Mouse (Mus musculus): ENCODE measurements around the gene Gm20388. TPM values are rescaled to one million over a fixed set of nuclear protein-coding genes. Genes with fewer than 3 reads are reported as not detected.

Gene Gm20388
- polyA plus RNA-seq, 1 experiment = 23.9 TPM

GRCm38 (mm10) chr8:120686576-120686975 is 775.9 kb downstream of the Gm20388 start:
- TF ChIP-seq POLR2A (IDR thresholded peaks at IDR 0.05; ENCODE audit: extremely low read depth, insufficient read depth, low read length) (no peak), CTCF (IDR thresholded peaks at IDR 0.05; ENCODE audit: extremely low read depth, insufficient read depth, low read length) (no peak)
- Histone ChIP-seq H3K4me3 (ENCODE audit: insufficient read depth, low read length) (no peak overlapping the region), H3K27ac (ENCODE audit: insufficient read depth, low read length) (no peak overlapping the region; the same call in 1 of the 2 replicates), H3K4me1 (ENCODE audit: control insufficient read depth, insufficient read depth, low read length) (no peaks in the 10 kb centered on the region)

DNA sequence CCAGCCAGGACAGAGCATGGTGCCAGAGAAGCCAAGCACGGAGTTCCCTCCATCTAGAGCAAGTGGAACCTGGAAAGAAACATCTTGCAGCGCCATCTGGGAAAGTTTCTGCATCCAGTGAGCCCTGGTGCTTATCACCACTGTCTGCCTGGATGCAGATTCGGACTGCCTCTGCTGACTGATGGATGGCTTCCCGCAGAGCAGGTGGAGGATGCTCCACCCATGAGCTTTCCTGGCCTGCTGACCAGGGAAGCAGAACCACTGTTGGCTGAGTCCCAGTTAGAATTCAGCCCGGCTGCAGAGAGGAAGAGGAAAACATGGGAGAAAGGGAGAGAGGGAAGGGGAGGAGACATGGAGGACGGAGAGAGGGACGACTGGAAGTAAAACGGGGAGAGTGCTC is 777.1 kb downstream of the Gm20388 start:
- H3K4me3 ChIP-seq (ENCODE audit: insufficient read depth, low read length) = no peak overlapping the region
- H3K27ac ChIP-seq (ENCODE audit: insufficient read depth, low read length) = no peak overlapping the region
- H3K4me1 ChIP-seq (ENCODE audit: control insufficient read depth, insufficient read depth, low read length) = no peaks in the 10 kb centered on the region
- TF ChIP-seq CTCF (IDR thresholded peaks at IDR 0.05; ENCODE audit: extremely low read depth, insufficient read depth, low read length) (no peak), POLR2A (IDR thresholded peaks at IDR 0.05; ENCODE audit: extremely low read depth, insufficient read depth, low read length) (no peak)

DNA sequence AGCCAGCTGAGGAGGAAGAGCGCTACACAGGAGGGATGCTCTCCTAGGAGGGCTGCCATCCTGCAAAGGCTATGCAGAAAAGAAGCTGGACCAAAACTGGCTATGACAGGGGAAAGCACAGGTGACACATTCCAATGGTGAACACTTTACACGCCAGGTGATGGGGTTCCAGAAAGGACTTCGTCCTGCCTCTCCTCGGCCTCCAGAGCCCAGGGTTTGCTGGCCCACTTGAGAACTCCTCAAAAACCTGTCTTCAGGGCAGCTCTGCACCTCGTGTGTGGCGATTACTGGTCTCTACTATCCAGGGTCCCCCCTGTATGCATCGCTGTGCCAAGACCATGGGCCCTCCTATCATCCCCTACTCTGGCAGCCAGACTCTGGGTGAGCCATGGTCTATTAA is 777.9 kb downstream of the Gm20388 start:
- no peak for TF ChIP-seq CTCF (IDR thresholded peaks at IDR 0.05; ENCODE audit: extremely low read depth, insufficient read depth, low read length)
- no peak for TF ChIP-seq POLR2A (IDR thresholded peaks at IDR 0.05; ENCODE audit: extremely low read depth, insufficient read depth, low read length)
- H3K4me3 ChIP-seq (ENCODE audit: insufficient read depth, low read length) = no peak overlapping the region
- H3K4me1 ChIP-seq (ENCODE audit: control insufficient read depth, insufficient read depth, low read length) = no peaks in the 10 kb centered on the region
- no peak overlapping the region for H3K27ac ChIP-seq (ENCODE audit: insufficient read depth, low read length)

DNA sequence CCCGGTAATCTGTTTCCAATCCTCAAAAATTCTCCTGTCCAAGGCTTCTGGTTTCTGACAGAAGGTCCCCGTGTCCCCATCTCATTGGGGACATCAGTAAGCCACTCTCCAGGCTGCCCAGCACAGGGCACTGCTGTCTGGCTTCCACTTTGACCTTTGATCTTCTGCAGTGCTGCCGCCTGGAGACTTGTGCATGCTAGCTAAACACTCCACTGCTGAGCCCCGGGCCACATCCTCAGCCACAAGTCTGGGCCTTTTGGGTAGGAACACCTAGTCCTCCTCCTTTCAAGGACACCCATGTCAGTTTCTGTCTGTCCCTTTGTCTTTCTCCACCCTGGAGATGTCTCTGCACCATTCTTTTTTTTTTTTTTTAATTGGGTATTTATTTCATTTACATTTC is 782.3 kb downstream of the Gm20388 start:
- Histone ChIP-seq H3K4me1 (ENCODE audit: control insufficient read depth, insufficient read depth, low read length) (no peaks in the 10 kb centered on the region), H3K27ac (ENCODE audit: insufficient read depth, low read length) (no peak overlapping the region), H3K4me3 (ENCODE audit: insufficient read depth, low read length) (no peak overlapping the region)
- TF ChIP-seq POLR2A (IDR thresholded peaks at IDR 0.05; ENCODE audit: extremely low read depth, insufficient read depth, low read length) (no peak), CTCF (IDR thresholded peaks at IDR 0.05; ENCODE audit: extremely low read depth, insufficient read depth, low read length) (no peak)

GRCm38 (mm10) chr8:120693861-120694493 is 783.3 kb downstream of the Gm20388 start:
- no peak overlapping the region for H3K27ac ChIP-seq (ENCODE audit: insufficient read depth, low read length)
- H3K4me1 ChIP-seq (ENCODE audit: control insufficient read depth, insufficient read depth, low read length) = no peaks in the 10 kb centered on the region
- no peak overlapping the region for H3K4me3 ChIP-seq (ENCODE audit: insufficient read depth, low read length)
- TF ChIP-seq POLR2A (IDR thresholded peaks at IDR 0.05; ENCODE audit: extremely low read depth, insufficient read depth, low read length) (no peak), CTCF (IDR thresholded peaks at IDR 0.05; ENCODE audit: extremely low read depth, insufficient read depth, low read length) (no peak)

- no peak overlapping the region for H3K4me3 ChIP-seq (ENCODE audit: insufficient read depth, low read length)
- no peaks in the 10 kb centered on the region for H3K4me1 ChIP-seq (ENCODE audit: control insufficient read depth, insufficient read depth, low read length)
- no peak for TF ChIP-seq CTCF (IDR thresholded peaks at IDR 0.05; ENCODE audit: extremely low read depth, insufficient read depth, low read length)
- TF ChIP-seq POLR2A (IDR thresholded peaks at IDR 0.05; ENCODE audit: extremely low read depth, insufficient read depth, low read length) = no peak
- H3K27ac ChIP-seq (ENCODE audit: insufficient read depth, low read length) = no peak overlapping the region
These were observed 785.9 kb downstream of the Gm20388 start for GRCm38 (mm10) chr8:120696401-120697153.

- Histone ChIP-seq H3K27ac (ENCODE audit: insufficient read depth, low read length) (no peak overlapping the region), H3K4me1 (ENCODE audit: control insufficient read depth, insufficient read depth, low read length) (no peaks in the 10 kb centered on the region), H3K4me3 (ENCODE audit: insufficient read depth, low read length) (no peak overlapping the region)
- TF ChIP-seq POLR2A (IDR thresholded peaks at IDR 0.05; ENCODE audit: extremely low read depth, insufficient read depth, low read length) = no peak
- TF ChIP-seq CTCF (IDR thresholded peaks at IDR 0.05; ENCODE audit: extremely low read depth, insufficient read depth, low read length) = no peak
These were observed 786.7 kb downstream of the Gm20388 start for GRCm38 (mm10) chr8:120697154-120697978.

DNA sequence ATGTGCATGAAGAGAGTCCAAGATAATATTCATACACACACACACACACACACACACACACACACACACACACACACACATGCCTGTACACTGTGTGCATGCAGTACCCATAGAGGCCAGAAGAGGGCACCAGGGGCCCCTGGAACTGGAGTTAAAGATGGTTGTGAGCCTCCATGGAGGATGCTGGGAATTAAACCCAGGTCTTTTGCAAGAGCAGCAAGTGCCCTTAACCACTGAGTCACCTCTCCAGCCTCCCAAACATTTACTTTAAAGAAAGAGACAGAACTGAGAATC is 787.3 kb downstream of the Gm20388 start:
- Histone ChIP-seq H3K4me1 (ENCODE audit: control insufficient read depth, insufficient read depth, low read length) (no peaks in the 10 kb centered on the region), H3K27ac (ENCODE audit: insufficient read depth, low read length) (no peak overlapping the region), H3K4me3 (ENCODE audit: insufficient read depth, low read length) (no peak overlapping the region)
- TF ChIP-seq POLR2A (IDR thresholded peaks at IDR 0.05; ENCODE audit: extremely low read depth, insufficient read depth, low read length) (no peak), CTCF (IDR thresholded peaks at IDR 0.05; ENCODE audit: extremely low read depth, insufficient read depth, low read length) (0 out of 2 replicates have a peak, but pooled peaks have one; percentile 3)

GRCm38 (mm10) chr8:120698426-120698825 is 787.8 kb downstream of the Gm20388 start:
- no peak overlapping the region for H3K4me3 ChIP-seq (ENCODE audit: insufficient read depth, low read length)
- no peak overlapping the region for H3K27ac ChIP-seq (ENCODE audit: insufficient read depth, low read length)
- TF ChIP-seq POLR2A (IDR thresholded peaks at IDR 0.05; ENCODE audit: extremely low read depth, insufficient read depth, low read length) (no peak), CTCF (IDR thresholded peaks at IDR 0.05; ENCODE audit: extremely low read depth, insufficient read depth, low read length) (no peak)
- no peaks in the 10 kb centered on the region for H3K4me1 ChIP-seq (ENCODE audit: control insufficient read depth, insufficient read depth, low read length)

Measured in cortical plate, adult 2 months (tissue).